Mouse (Mus musculus): ENCODE data around the gene Hopx. TPM values are rescaled to one million over a fixed set of nuclear protein-coding genes. Genes with fewer than 3 reads are reported as not detected.

Hopx gene
- polyA plus RNA-seq, 1 experiment from 2014 or later: 0.82 TPM

GRCm38 (mm10) chr5:77151075-77151474 is 36.2 kb upstream of the Hopx start:
- Histone ChIP-seq H3K4me2 (ENCODE audit: low read length) (no peak overlapping the region), H3K9ac (replicated peaks; ENCODE audit: low read length) (no peak overlapping the region), H3K4me3 (replicated peaks; ENCODE audit: low read depth, low read length) (no peak overlapping the region), H3K4me1 (ENCODE audit: control insufficient read depth, insufficient read depth, low read length) (no peaks in the 10 kb centered on the region), H3K36me3 (ENCODE audit: control insufficient read depth, insufficient read depth, low read length) (no peaks in the 10 kb centered on the region), H3K27ac (replicated peaks; ENCODE audit: low read depth, low read length) (no peak overlapping the region), H3K27me3 (ENCODE audit: control insufficient read depth, insufficient read depth, low read length) (no peaks in the 10 kb centered on the region), H3K9me3 (ENCODE audit: control insufficient read depth, low read length) (no peaks in the 10 kb centered on the region)
- 89% methylated on average over 7 of the region's 7 CpGs for WGBS
- ATAC-seq (ENCODE audit: low FRiP score, low TSS enrichment) (no peak), DNase-seq (no peak)

- 87% methylated on average over 6 of the region's 6 CpGs for WGBS
- no peaks in the 10 kb centered on the region for H3K9me3 ChIP-seq (ENCODE audit: control insufficient read depth, low read length)
- no peak for ATAC-seq (ENCODE audit: low FRiP score, low TSS enrichment)
- H3K4me2 ChIP-seq (ENCODE audit: low read length): no peak overlapping the region
- no peaks in the 10 kb centered on the region for H3K27me3 ChIP-seq (ENCODE audit: control insufficient read depth, insufficient read depth, low read length)
- no peak overlapping the region for H3K27ac ChIP-seq (replicated peaks; ENCODE audit: low read depth, low read length)
- no peaks in the 10 kb centered on the region for H3K4me1 ChIP-seq (ENCODE audit: control insufficient read depth, insufficient read depth, low read length)
- no peak for DNase-seq
- no peak overlapping the region for H3K4me3 ChIP-seq (replicated peaks; ENCODE audit: low read depth, low read length)
- no peaks in the 10 kb centered on the region for H3K36me3 ChIP-seq (ENCODE audit: control insufficient read depth, insufficient read depth, low read length)
- H3K9ac ChIP-seq (replicated peaks; ENCODE audit: low read length): no peak overlapping the region
Measured at GRCm38 (mm10) chr5:77148021-77148621, 33.2 kb upstream of the Hopx start.

GRCm38 (mm10) chr5:77146459-77147170 is 31.7 kb upstream of the Hopx start:
- no peaks in the 10 kb centered on the region for H3K4me1 ChIP-seq (ENCODE audit: control insufficient read depth, insufficient read depth, low read length)
- ATAC-seq (ENCODE audit: low FRiP score, low TSS enrichment) (no peak), DNase-seq (no peak)
- H3K9me3 ChIP-seq (ENCODE audit: control insufficient read depth, low read length): no peaks in the 10 kb centered on the region
- H3K4me3 ChIP-seq (replicated peaks; ENCODE audit: low read depth, low read length): no peak overlapping the region
- H3K27ac ChIP-seq (replicated peaks; ENCODE audit: low read depth, low read length): no peak overlapping the region
- no peak overlapping the region for H3K4me2 ChIP-seq (ENCODE audit: low read length)
- 46% methylated on average over 4 of the region's 4 CpGs for WGBS
- H3K36me3 ChIP-seq (ENCODE audit: control insufficient read depth, insufficient read depth, low read length): no peaks in the 10 kb centered on the region
- H3K9ac ChIP-seq (replicated peaks; ENCODE audit: low read length): no peak overlapping the region
- no peaks in the 10 kb centered on the region for H3K27me3 ChIP-seq (ENCODE audit: control insufficient read depth, insufficient read depth, low read length)

GRCm38 (mm10) chr5:77144647-77145046 is 29.7 kb upstream of the Hopx start:
- Histone ChIP-seq H3K4me3 (replicated peaks; ENCODE audit: low read depth, low read length) (no peak overlapping the region), H3K9me3 (ENCODE audit: control insufficient read depth, low read length) (no peaks in the 10 kb centered on the region), H3K4me1 (ENCODE audit: control insufficient read depth, insufficient read depth, low read length) (no peaks in the 10 kb centered on the region), H3K27ac (replicated peaks; ENCODE audit: low read depth, low read length) (no peak overlapping the region), H3K4me2 (ENCODE audit: low read length) (no peak overlapping the region), H3K9ac (replicated peaks; ENCODE audit: low read length) (no peak overlapping the region), H3K36me3 (ENCODE audit: control insufficient read depth, insufficient read depth, low read length) (no peaks in the 10 kb centered on the region), H3K27me3 (ENCODE audit: control insufficient read depth, insufficient read depth, low read length) (no peaks in the 10 kb centered on the region)
- no peak for ATAC-seq (ENCODE audit: low FRiP score, low TSS enrichment)
- no peak for DNase-seq
- 71% methylated on average over 5 of the region's 5 CpGs for WGBS

DNA sequence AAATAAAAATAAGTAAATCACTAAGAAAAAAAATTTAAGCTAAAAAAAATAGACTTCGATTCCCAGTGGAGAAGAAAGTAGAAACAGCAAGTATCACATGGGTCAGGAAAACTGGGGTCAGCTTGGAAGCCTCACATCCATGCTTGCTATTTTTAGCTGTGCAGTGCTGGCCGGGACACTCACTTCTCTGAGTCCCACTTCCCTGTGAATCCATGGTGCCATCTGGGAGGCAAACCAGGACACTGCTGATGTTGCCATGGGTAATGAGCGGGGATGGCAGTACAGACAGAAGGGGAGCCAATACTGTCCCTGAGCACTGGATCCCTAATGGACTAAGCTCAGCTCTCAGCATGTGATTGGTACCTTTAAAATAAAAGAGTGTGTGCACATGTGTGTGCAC is 28.2 kb upstream of the Hopx start:
- no peaks in the 10 kb centered on the region for H3K4me1 ChIP-seq (ENCODE audit: control insufficient read depth, insufficient read depth, low read length)
- H3K9me3 ChIP-seq (ENCODE audit: control insufficient read depth, low read length): no peaks in the 10 kb centered on the region
- no peaks in the 10 kb centered on the region for H3K36me3 ChIP-seq (ENCODE audit: control insufficient read depth, insufficient read depth, low read length)
- no peak overlapping the region for H3K27ac ChIP-seq (replicated peaks; ENCODE audit: low read depth, low read length)
- H3K9ac ChIP-seq (replicated peaks; ENCODE audit: low read length): no peak overlapping the region
- 97% methylated on average over 3 of the region's 3 CpGs for WGBS
- H3K27me3 ChIP-seq (ENCODE audit: control insufficient read depth, insufficient read depth, low read length): no peaks in the 10 kb centered on the region
- DNase-seq (no peak), ATAC-seq (ENCODE audit: low FRiP score, low TSS enrichment) (no peak)
- no peak overlapping the region for H3K4me3 ChIP-seq (replicated peaks; ENCODE audit: low read depth, low read length)
- H3K4me2 ChIP-seq (ENCODE audit: low read length): no peak overlapping the region

DNA sequence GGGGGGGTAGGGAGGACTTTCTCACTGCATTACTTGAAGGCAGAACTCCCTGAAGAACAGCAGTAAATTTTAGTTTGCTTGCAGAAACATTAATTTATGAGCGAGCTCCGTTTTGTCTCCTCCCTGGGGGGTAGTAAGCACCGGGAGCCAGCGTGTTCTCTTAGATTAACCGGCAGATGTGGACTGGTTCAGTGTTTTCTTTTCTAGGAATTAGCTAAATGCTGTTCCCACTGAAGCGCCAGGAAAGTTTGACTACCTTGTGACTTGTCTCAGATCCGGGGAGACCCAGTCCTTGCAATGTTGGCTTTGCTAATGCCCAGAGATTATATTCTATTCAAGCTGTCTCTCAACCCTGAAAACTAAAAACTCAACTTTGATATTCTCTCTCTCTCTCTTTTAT is 26.4 kb upstream of the Hopx start:
- H3K4me1 ChIP-seq (ENCODE audit: control insufficient read depth, insufficient read depth, low read length): no peaks in the 10 kb centered on the region
- no peak overlapping the region for H3K4me2 ChIP-seq (ENCODE audit: low read length)
- ATAC-seq (ENCODE audit: low FRiP score, low TSS enrichment): no peak
- no peaks in the 10 kb centered on the region for H3K27me3 ChIP-seq (ENCODE audit: control insufficient read depth, insufficient read depth, low read length)
- no peaks in the 10 kb centered on the region for H3K36me3 ChIP-seq (ENCODE audit: control insufficient read depth, insufficient read depth, low read length)
- H3K4me3 ChIP-seq (replicated peaks; ENCODE audit: low read depth, low read length): no peak overlapping the region
- no peaks in the 10 kb centered on the region for H3K9me3 ChIP-seq (ENCODE audit: control insufficient read depth, low read length)
- no peak overlapping the region for H3K9ac ChIP-seq (replicated peaks; ENCODE audit: low read length)
- DNase-seq: no peak
- H3K27ac ChIP-seq (replicated peaks; ENCODE audit: low read depth, low read length): no peak overlapping the region
- 66% methylated on average over 7 of the region's 7 CpGs for WGBS

GRCm38 (mm10) chr5:77140861-77141260 is 25.9 kb upstream of the Hopx start:
- Histone ChIP-seq H3K27ac (replicated peaks; ENCODE audit: low read depth, low read length) (no peak overlapping the region), H3K4me2 (ENCODE audit: low read length) (no peak overlapping the region), H3K4me3 (replicated peaks; ENCODE audit: low read depth, low read length) (no peak overlapping the region), H3K36me3 (ENCODE audit: control insufficient read depth, insufficient read depth, low read length) (no peaks in the 10 kb centered on the region), H3K9me3 (ENCODE audit: control insufficient read depth, low read length) (no peaks in the 10 kb centered on the region), H3K4me1 (ENCODE audit: control insufficient read depth, insufficient read depth, low read length) (no peaks in the 10 kb centered on the region), H3K9ac (replicated peaks; ENCODE audit: low read length) (no peak overlapping the region), H3K27me3 (ENCODE audit: control insufficient read depth, insufficient read depth, low read length) (0 out of 2 replicates have a peak, but pooled peaks cover under 1% of the 10 kb centered on the region)
- WGBS: 93% methylated on average over 6 of the region's 6 CpGs
- DNase-seq (no peak), ATAC-seq (ENCODE audit: low FRiP score, low TSS enrichment) (no peak)

DNA sequence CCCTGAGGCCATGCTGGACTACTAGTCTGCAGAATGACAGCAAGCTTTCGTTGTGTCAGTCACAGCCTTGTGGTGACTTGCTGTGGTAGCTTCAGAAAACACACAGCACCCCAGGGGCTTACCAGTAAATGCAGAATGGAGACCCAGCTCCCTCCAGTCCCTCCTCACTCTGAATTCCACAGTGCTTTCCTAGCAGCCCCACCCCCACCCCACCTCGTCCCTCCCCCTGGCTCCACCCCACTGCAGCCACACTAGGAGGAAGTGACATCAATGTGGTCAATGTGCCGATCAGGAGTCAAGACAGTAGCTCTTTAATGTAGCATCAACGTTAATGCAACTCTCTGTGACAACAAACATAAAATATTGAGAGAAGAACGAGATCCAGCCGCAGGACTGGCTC is 25.2 kb upstream of the Hopx start:
- Histone ChIP-seq H3K27ac (replicated peaks; ENCODE audit: low read depth, low read length) (no peak overlapping the region), H3K4me1 (ENCODE audit: control insufficient read depth, insufficient read depth, low read length) (no peaks in the 10 kb centered on the region), H3K4me2 (ENCODE audit: low read length) (no peak overlapping the region), H3K9me3 (ENCODE audit: control insufficient read depth, low read length) (no peaks in the 10 kb centered on the region), H3K4me3 (replicated peaks; ENCODE audit: low read depth, low read length) (no peak overlapping the region), H3K36me3 (ENCODE audit: control insufficient read depth, insufficient read depth, low read length) (no peaks in the 10 kb centered on the region), H3K9ac (replicated peaks; ENCODE audit: low read length) (no peak overlapping the region), H3K27me3 (ENCODE audit: control insufficient read depth, insufficient read depth, low read length) (peaks cover 8% of the 10 kb centered on the region)
- no peak for DNase-seq
- 56% methylated on average over 6 of the region's 6 CpGs for WGBS
- no peak for ATAC-seq (ENCODE audit: low FRiP score, low TSS enrichment)

DNA sequence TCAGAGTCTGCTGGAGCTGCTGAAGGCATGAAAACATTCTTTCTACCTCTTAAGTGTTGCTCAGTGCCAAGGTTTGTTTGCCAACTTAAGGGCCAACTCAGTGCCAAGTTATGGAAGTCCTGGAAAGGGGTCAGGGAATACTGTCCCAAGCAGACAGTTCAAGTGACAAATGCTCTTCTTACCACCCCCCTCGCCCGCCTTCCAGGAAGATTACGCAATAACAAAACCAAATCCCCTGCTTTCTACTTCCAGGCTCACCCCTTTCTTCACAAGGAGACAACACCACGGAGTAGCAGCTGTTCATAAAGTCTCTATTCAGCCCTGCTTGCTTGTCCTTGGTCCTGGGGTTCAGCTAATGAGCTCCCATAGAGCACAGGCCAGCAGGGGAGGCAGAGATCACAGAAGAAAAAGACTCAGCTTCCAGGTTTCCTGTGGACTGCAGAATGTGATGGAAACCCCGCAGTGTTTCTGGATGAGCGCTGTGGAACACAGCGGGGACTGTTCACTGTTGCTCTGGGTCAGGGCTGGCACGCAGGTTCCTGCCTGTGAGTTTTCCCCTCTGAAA is 22.9 kb upstream of the Hopx start:
- Histone ChIP-seq H3K27ac (replicated peaks; ENCODE audit: low read depth, low read length) (no peak overlapping the region), H3K4me3 (replicated peaks; ENCODE audit: low read depth, low read length) (no peak overlapping the region), H3K36me3 (ENCODE audit: control insufficient read depth, insufficient read depth, low read length) (no peaks in the 10 kb centered on the region), H3K9ac (replicated peaks; ENCODE audit: low read length) (no peak overlapping the region), H3K27me3 (ENCODE audit: control insufficient read depth, insufficient read depth, low read length) (peaks cover 23% of the 10 kb centered on the region), H3K4me1 (ENCODE audit: control insufficient read depth, insufficient read depth, low read length) (no peaks in the 10 kb centered on the region), H3K4me2 (ENCODE audit: low read length) (no peak overlapping the region), H3K9me3 (ENCODE audit: control insufficient read depth, low read length) (no peaks in the 10 kb centered on the region)
- 9% methylated on average over 8 of the region's 8 CpGs for WGBS
- no peak for ATAC-seq (ENCODE audit: low FRiP score, low TSS enrichment)
- DNase-seq: no peak
